Mouse (Mus musculus) kidney, postnatal 10 days (tissue): Measurements from ENCODE around the gene Cltrn.

Source experiments
- DNase-seq: peaks from one replicate; pipeline ENCODE4 v3.0.0; 2021; ENCODE audit warnings: mixed read lengths

The Cltrn gene

DNA sequence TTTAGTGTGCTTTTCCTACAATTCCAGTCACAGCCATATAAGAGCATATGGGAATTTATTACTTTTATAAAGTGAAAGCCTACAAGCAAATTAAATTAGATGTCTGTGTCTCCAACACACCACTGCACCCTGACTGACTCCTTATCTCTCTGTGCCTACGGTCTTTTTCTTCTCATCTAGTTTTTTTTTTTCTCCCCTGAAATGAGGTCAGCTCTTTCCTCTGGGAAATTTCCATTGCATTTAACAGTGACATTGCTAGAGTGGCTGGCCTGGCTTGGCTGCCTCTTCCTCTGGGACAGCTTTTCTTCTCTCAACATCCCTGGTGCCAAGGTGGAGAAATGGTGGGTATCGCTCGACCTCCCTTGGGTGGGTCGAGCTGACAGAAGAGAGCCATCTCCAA lies at the start of gene Cltrn:
Gene Cltrn, plus strand, starts transcription at position 249 of the 400 bp plus-strand sequence.
- no peak for DNase-seq

DNA sequence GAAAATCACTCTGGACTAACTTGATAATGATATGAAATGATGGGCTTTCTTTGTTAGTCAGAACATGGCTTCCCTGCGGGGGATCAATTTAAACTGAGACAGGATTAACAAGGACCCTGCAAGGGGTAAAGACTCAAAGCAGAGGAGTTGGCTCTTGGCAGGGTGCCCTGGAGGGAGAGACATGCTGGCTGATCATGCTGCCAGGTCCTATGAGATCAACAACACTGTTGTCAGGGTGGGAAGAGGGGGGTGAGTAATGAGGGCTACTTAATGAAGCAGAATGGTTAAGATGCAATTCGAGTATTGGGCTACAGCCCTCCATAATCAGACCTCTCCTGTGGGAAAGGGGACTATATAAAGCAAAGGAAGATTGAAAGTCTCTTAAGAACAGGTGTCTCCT lies 49.7 kb upstream of the Cltrn start:
- DNase-seq, result peak; percentile 36

DNA sequence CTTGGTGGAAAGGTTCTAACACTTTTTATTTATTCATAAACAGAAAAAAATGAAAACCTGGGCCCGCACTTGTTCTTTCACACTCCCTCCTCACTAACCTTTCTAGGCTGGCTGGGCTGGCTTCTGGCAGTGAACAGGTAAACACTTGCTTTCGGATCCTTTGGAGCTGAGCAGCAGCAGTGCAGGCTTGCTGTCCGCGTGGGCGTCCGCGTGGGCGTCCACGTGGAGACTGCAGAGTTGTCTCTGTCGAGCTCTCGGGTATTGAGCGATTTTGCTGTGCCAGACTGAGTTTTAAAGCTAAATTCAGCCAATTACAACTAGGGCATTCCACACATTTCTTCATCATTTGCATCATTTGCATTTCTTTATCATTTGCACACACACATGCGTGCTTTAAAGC lies 46.6 kb upstream of the Cltrn start:
- DNase-seq, result no peak

DNA sequence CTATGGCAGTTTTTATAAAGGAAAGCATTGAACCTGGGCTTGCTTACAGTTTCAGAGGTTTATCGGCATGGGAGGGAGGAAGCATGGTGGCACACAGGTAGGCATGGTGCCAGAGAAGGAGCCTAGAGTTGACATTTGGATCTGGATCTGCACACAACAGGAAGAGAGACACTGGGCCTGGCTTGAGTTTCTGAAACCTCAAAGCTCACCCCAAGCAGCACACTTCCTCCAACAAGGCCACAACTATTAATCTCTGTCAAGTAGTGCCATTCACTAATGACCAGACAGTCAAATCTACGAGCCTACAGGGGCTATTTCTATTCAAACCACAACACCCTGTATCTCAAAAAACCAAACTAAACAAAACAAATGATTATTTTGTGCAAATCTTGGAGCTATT lies 41.9 kb upstream of the Cltrn start:
- DNase-seq, result no peak

- DNase-seq, result no peak
These were observed 32.9 kb upstream of the Cltrn start for GRCm38 (mm10) chrX:164055726-164056125.

- DNase-seq, result no peak
These were observed 30.1 kb upstream of the Cltrn start for GRCm38 (mm10) chrX:164058523-164058922.

DNA sequence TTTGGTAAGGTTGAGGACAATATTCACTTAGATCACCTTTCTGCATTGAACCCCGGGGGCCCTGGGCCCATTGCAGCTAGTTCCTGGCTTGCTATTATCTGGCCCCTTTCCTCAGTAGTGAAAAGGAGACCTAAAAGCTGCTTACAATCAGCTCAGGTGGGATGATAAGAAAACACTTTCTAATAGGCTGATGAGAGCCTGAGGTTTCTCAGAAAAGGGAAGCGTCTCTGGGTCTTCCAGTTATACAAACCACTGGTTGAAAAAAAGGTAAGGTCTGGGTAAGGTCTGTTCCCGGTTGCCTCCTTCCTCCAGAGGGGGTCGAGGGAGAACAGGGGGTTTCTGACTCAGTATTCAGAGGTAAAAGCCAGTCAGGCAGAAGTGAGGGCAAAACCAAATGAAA lies 29.6 kb upstream of the Cltrn start:
- DNase-seq, result no peak

DNA sequence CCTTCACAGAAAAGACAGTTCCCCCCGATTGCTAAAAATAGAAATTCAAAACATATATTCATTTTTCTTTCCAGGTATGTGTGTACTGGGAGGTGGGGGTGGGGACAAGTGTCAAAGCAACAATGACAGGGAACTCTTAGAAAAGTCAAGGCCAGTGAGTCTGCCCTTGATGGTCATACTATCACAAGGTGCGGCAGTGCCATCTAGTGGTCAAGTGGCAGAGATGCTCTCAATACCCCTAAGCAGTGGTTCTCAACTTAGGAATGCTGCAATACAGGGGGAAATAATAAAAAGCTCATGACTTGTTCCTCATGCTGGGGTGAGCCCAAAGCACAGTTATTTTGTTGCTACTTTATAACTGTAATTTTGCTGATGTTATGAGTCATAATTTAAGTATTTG lies 22.4 kb upstream of the Cltrn start:
- peak; percentile 85 for DNase-seq

- no peak for DNase-seq
These were observed 19.7 kb upstream of the Cltrn start for GRCm38 (mm10) chrX:164068968-164069367.

DNA sequence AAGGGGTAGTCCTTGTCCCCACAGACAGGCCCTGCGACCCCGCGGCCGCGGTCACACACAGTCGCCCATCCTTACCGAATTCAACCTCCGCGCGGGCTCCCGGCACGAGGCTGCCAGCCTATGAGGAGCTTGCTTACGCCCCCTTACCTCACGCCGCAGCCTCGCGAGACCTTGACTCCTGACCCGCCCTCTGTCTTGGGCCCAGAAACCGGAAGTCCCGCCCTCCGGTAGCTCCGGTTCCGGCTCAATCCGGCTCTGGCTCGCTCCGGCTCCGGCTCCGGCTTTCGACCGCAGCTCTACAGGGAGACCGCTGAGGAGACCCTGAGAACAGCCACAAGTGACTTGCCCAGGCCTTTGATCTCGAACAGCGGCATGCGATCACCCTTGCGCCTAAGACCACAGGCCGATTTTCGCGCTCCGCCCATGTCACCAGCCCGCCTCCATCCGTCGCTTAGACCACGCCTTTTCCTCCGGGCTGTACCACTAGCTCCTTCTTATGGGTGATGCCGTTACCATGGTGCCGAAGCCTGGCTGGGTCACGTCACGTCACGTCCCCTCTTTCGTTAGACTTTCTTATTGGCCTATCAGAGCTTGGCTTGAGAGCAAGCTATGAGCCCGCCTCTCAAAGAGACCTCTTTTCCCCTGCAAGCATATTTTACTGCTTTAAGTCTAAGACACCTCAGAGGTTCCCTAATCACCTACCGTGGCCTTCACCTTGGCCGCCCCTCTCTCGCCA lies 12.4 kb upstream of the Cltrn start, which contains the start of gene Siah1b:
Gene Siah1b, minus strand, starts transcription at position 454 of the 736 bp plus-strand sequence.
- peak; percentile 95 for DNase-seq

DNA sequence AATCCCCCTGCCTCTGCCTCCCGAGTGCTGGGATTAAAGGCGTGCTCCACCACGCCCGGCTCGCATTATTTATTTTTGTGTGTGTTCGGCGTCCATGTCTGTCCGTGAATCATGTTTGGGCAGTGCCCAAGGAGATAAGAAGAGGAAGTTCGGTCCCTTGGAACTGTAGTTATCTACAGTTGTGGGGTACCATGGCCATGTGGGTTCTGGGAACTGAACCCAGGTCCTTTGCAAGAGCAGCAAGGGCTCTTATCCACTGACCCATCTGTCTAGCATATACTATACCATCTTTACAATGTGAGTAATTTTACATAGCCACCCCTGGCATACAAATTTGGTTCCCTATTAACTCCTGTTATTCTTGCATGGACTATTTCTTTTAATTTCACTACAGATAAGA lies 6.6 kb upstream of the Cltrn start:
- no peak for DNase-seq

GRCm38 (mm10) chrX:164089916-164090315 lies 1.3 kb downstream of the Cltrn start:
- no peak for DNase-seq

DNA sequence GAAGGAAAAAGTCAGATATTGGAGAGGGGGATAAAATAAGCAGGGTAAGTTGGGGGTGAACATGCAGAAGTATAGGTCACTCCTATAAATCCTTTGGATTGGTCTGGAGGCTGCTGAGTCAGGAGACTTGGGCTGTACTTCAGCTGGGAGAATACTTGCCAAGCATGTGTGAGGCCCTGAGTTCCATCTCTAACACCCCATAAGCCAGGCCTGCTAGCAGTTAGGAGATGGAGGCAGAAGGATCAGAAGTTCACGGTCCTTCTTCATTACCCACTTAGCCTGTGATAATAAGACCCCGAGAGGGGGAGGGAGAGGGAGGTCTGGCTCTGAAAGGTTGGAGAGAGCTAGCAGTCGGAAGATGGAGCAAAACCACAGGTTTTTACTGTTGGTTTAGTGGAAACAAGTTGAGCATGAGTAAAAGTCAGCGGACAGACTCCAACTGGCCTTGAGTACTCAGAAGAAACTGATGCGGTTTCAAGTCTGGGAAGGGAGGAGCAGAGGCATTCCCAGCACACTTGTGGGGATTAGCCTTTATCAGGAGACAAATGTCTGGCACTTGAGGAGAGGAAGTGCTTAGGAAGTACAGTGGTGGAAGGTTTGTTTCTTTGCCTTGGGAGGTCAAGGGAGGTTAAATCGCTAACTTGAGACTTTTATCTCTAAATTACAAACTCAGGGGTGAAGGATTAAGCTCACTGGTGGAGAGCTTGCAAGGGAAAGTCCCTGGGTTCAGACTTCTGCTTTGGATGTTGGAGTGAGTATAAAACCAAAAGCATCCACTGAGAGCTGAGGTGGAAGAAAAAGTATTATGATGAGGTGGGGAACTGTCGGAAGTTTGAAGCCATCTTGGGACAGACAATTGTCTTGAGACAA lies 3.9 kb downstream of the Cltrn start:
- peak; percentile 8 for DNase-seq

DNA sequence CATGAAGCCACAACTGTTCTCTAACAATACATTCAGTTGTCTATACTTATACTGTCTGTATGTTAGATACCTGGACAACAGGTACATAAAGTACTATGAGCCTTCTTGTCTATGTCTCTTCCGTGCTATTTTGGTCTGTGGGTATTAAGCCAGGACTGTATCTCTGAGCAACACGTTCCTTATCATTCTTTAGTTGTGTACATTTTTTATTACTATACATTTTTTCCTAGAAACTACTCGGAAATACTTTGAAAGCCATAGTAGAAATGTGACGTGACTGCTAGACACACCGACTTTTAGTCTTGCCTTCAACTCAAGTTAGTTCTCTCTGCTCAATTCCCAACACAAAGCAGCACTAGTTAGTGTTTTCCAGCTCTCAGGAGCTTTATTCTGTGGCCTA lies 4.8 kb downstream of the Cltrn start:
- DNase-seq, result no peak

GRCm38 (mm10) chrX:164095838-164096237 lies 7.2 kb downstream of the Cltrn start:
- DNase-seq, result no peak

- no peak for DNase-seq
These were observed 12.9 kb downstream of the Cltrn start for GRCm38 (mm10) chrX:164101483-164101882.

- peak; percentile 7 for DNase-seq
These were observed 13.6 kb downstream of the Cltrn start for GRCm38 (mm10) chrX:164102198-164102597.

GRCm38 (mm10) chrX:164102656-164103055 lies 14.0 kb downstream of the Cltrn start:
- DNase-seq, result peak; percentile 38

GRCm38 (mm10) chrX:164111146-164111545 lies 22.5 kb downstream of the Cltrn start:
- no peak for DNase-seq

DNA sequence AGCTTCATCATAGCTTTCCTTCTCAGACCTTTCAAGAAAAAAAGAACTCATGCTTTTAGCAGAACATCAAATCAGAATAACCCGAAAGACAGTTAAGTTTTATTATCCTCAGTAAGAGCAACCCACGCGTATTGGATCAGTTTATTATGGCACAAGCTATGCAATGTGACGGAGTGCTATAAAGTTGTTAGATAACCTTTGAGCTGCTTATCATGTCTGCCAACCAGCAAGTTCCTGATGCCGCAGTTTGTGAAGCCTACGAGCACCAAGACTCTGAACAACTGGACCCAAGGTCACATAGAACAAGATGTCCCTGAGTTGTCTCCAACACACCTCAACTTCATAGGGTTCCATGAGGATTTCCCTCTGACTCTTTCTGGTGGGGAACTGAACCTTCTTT lies 25.1 kb downstream of the Cltrn start:
- DNase-seq, result no peak

- DNase-seq, result no peak
These were observed 35.3 kb downstream of the Cltrn start for GRCm38 (mm10) chrX:164123942-164124341.

GRCm38 (mm10) chrX:164133531-164133930 lies 44.9 kb downstream of the Cltrn start:
- no peak for DNase-seq

GRCm38 (mm10) chrX:164135304-164135818 lies 46.7 kb downstream of the Cltrn start:
- no peak for DNase-seq

- DNase-seq, result no peak
These were observed 50.4 kb downstream of the Cltrn start, which contains the start of gene Ace2 for GRCm38 (mm10) chrX:164139032-164139431. Gene Ace2, plus strand, starts transcription at chrX:164139332.
